Mouse (Mus musculus) forebrain, embryonic 15.5 days (tissue): Measurements from ENCODE around the gene Mgst2. TPM values are rescaled to one million over a fixed set of nuclear protein-coding genes. Genes with fewer than 3 reads are reported as not detected.

Source experiments
- ATAC-seq: fragments of 200-750 bp; cut with Nextera tagmentation; replicated peaks from 2 replicates; pipeline ENCODE4 v1.8.0; 2017; ENCODE audit warnings: mild to moderate bottlenecking, moderate TSS enrichment, moderate library complexity
- H3K27ac ChIP-seq: fragments of 300-500 bp; sonication (generic); replicated peaks from 2 replicates; pipeline ENCODE4 v1.5.1; 2015; ENCODE audit warnings: mild to moderate bottlenecking, inconsistent platforms
- H3K27me3 ChIP-seq: fragments of 300-500 bp; sonication (generic); 2 replicates; pipeline ENCODE4 v1.6.1; 2015; ENCODE audit warnings: inconsistent platforms
- H3K36me3 ChIP-seq: fragments of 300-500 bp; sonication (generic); 2 replicates; pipeline ENCODE4 v1.6.1; 2015; ENCODE audit warnings: mild to moderate bottlenecking, inconsistent platforms
- H3K4me1 ChIP-seq: fragments of 300-500 bp; sonication (generic); 2 replicates; pipeline ENCODE4 v1.6.1; 2015; ENCODE audit warnings: inconsistent platforms
- H3K4me2 ChIP-seq: fragments of 300-500 bp; sonication (generic); replicated peaks from 2 replicates; pipeline ENCODE4 v1.6.1; 2015; ENCODE audit warnings: mild to moderate bottlenecking, inconsistent platforms
- H3K4me3 ChIP-seq: fragments of 300-500 bp; sonication (generic); 2 replicates; pipeline ENCODE4 v1.5.1; 2015; ENCODE audit warnings: mild to moderate bottlenecking, inconsistent platforms
- H3K9ac ChIP-seq: fragments of 300-500 bp; sonication (generic); replicated peaks from 2 replicates; pipeline ENCODE4 v1.6.1; 2015; ENCODE audit warnings: mild to moderate bottlenecking, inconsistent platforms
- H3K9me3 ChIP-seq: fragments of 300-500 bp; sonication (generic); 2 replicates; pipeline ENCODE4 v1.6.1; 2016; ENCODE audit warnings: inconsistent platforms
- WGBS: fragments of 180-500 bp; shearing (Covaris S2); methylation state at CpG from one replicate; pipeline ENCODE4 v1.1.7; 2015; ENCODE audit warnings: mixed read lengths; 5-methylcytosine and 5-hydroxymethylcytosine counted together
- polyA plus RNA-seq: library from polyadenylated mRNA; unstranded; fragments of >200 nt; fragmentation: Nextera tagmentation; extraction: Ambion mirVana; gene quantifications from 2 replicates; pipeline ENCODE4 v1.2.1, GENCODE M21; 2015

Gene Mgst2
- polyA plus RNA-seq, result 0.36 and 0.95 TPM in 2 replicates

DNA sequence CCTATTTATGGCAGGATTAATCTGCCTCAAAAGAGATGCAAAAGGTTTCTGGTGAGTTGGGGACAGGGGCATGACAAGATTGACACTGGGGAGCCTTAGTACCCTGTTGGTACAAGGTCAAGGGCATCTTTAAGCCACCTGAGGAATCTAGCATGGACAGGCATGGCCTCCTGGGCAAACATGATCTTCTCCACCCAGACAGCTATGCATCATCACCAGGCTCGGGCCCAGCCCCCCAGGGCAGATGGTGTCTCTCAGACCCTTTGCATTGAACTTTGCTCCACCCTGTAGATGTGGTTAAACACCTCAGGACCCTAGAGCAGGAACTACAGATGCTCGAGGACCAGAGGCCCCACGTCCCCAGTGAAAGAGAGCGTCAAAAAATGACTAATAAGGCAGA lies at the start of gene Mgst2:
Gene Mgst2, plus strand, starts transcription at position 301 of the 400 bp plus-strand sequence.
- WGBS, result 76% methylated on average over 4 of the region's 4 CpGs
- H3K36me3 ChIP-seq, result no peaks in the 10 kb centered on the region

DNA sequence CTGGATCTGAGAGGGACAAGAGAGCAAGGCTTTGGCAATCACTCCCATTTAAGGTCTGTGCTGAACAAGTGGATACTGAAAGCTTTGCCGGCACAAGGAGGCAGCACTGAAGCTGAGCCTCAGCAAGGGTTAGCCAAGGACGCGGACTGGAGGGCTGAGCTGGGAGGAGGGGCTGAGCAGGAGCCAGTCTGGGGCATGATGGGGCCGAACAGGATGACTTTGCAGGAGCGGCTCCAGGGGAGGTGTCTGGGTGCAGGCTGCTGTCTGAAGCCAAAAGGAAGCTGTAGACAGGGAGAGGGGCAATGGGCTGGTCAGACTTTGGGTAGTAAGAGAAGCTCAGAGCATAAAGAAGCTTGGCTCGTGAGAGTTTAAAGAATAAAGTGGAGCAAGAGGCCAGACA lies 48.2 kb upstream of the Mgst2 start:
- no peak overlapping the region for H3K4me2 ChIP-seq
- WGBS, result 11% methylated on average over 6 of the region's 6 CpGs
- no peak overlapping the region for H3K27ac ChIP-seq
- no peaks in the 10 kb centered on the region for H3K9me3 ChIP-seq
- peaks cover 4% of the 10 kb centered on the region; the same call in 1 of the 2 replicates for H3K4me1 ChIP-seq
- H3K4me3 ChIP-seq, result no peak overlapping the region
- ATAC-seq, result 0 out of 2 replicates have a peak, but pooled peaks have one; percentile 41
- no peak overlapping the region for H3K9ac ChIP-seq
- H3K36me3 ChIP-seq, result no peaks in the 10 kb centered on the region
- no peaks in the 10 kb centered on the region for H3K27me3 ChIP-seq

More for the DNA sequence above, at the start of gene Mgst2:
- no peaks in the 10 kb centered on the region for H3K27me3 ChIP-seq
- no peak within 1 kb of the TSS for H3K27ac ChIP-seq
- no peak for ATAC-seq
- no peaks in the 10 kb centered on the region for H3K9me3 ChIP-seq
- no peaks in the 10 kb centered on the region for H3K4me1 ChIP-seq
- H3K9ac ChIP-seq, result no peak within 1 kb of the TSS
- no peak within 1 kb of the TSS for H3K4me3 ChIP-seq
- H3K4me2 ChIP-seq, result no peak within 1 kb of the TSS

DNA sequence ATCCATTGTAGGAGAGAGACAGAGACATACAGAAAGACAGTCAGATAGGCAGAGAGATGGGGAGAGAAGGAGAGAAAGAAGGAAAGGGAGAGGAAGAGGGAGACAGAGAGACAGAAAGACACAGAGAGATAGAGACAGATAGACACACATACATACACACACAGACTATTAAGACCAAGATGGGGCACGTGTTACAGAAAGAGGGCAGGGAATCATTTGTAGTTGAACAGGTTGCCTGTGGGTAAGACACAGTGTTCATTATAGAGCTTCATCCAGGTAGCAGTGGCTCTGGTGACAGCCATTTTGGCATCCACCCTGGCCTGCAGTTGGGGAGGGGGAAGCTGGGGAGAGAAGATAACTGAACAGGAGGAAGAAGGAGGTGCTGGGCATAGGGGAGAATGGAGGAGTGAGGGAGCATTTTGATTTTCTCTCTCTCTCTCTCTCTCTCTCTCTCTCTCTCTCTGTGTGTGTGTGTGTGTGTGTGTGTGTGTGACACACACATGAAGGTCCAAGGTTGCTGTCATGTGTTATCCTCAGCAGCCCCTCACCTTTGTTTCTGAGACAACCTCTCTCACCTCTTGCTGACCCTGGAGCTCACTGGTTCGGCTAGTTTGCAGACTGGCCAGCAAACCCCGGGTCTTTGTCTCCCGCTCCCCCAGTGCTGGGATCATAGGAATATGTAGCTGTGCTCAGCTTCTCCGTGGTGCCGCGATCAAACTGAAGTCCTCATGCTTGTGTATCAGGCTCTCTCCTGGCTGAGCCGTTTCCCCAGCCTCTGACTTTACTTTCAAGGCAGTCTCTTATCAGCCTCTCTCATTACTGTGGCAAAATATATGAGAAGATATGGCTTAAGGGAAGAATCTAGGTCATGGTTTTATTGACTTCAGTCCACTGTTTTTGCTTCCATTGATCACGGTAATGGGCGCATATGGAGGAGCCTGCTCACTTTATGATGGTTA lies 47.5 kb upstream of the Mgst2 start:
- ATAC-seq, result no peak
- no peak overlapping the region for H3K4me3 ChIP-seq
- peaks cover 4% of the 10 kb centered on the region; the same call in 1 of the 2 replicates for H3K4me1 ChIP-seq
- H3K27ac ChIP-seq, result no peak overlapping the region
- no peaks in the 10 kb centered on the region for H3K27me3 ChIP-seq
- H3K9ac ChIP-seq, result no peak overlapping the region
- H3K4me2 ChIP-seq, result no peak overlapping the region
- no peaks in the 10 kb centered on the region for H3K36me3 ChIP-seq
- no peaks in the 10 kb centered on the region for H3K9me3 ChIP-seq
- 89% methylated on average over 10 of the region's 10 CpGs for WGBS

DNA sequence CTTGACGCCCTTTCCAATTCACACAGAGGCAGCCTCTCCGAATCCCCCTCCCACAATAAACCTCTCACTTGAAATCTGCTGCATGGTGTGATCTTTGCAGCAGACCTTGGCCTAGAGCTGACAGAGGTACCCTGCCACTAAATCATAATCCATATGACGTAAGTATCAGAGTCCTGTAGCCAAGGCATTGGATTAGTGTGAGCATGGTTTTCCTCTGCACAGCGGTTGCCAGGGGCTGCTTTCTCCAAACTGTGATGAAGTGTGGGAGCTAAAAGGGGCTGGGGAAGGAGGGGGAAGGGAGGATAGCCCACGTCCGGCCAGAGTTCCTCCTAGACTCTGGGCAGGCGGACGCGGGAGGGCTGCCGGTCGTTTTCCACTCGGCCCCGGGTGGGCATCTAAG lies 45.9 kb upstream of the Mgst2 start:
- Histone ChIP-seq H3K27ac (no peak overlapping the region), H3K36me3 (no peaks in the 10 kb centered on the region), H3K4me3 (no peak overlapping the region), H3K9me3 (no peaks in the 10 kb centered on the region), H3K9ac (no peak overlapping the region), H3K4me2 (no peak overlapping the region), H3K27me3 (no peaks in the 10 kb centered on the region), H3K4me1 (peaks cover 4% of the 10 kb centered on the region; the same call in 1 of the 2 replicates)
- 91% methylated on average over 13 of the region's 13 CpGs for WGBS
- no peak for ATAC-seq

DNA sequence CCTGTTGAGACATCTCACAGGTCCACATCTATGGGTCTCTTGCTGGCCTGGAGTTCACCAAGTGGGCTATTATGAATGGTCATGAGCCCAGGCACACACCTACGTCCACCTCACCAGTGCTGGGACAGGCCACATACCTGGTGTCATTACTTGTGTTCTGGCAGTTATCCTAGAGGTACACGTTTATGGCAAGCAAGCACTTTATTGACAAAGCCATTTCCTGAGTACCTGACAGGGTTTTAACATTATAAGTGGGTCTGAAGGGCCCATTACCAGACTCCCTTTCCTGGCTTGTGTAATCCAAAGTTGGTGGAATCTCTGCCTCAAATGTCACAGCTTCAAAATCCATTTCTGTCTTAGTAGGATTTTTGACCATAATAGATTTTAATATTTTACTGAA lies 36.2 kb upstream of the Mgst2 start:
- no peak overlapping the region for H3K27ac ChIP-seq
- WGBS, result 91% methylated on average over 2 of the region's 2 CpGs
- ATAC-seq, result no peak
- H3K4me1 ChIP-seq, result no peaks in the 10 kb centered on the region
- no peaks in the 10 kb centered on the region for H3K9me3 ChIP-seq
- no peak overlapping the region for H3K4me2 ChIP-seq
- H3K9ac ChIP-seq, result no peak overlapping the region
- H3K27me3 ChIP-seq, result no peaks in the 10 kb centered on the region
- H3K4me3 ChIP-seq, result no peak overlapping the region
- no peaks in the 10 kb centered on the region for H3K36me3 ChIP-seq

DNA sequence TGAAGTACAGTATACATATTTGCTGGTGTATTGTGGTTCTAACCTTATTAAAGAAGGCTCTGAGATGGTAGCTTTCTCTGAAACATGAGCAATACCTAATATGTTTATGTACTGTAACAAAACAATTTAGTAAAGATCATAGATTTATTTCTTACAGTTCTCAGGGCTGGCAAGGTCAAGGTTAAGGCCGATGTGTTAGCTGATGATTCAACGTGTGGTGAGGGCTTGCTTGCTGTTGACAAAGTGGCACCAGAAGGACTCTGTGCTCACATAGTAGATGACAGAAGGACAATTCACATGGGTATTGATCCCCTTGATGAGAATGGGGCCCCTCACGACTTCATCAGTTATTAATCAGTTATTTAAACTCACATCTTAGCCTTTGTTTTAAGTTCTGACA lies 32.4 kb upstream of the Mgst2 start:
- no peak overlapping the region for H3K4me3 ChIP-seq
- 82% methylated on average over 3 of the region's 3 CpGs for WGBS
- H3K36me3 ChIP-seq, result no peaks in the 10 kb centered on the region

DNA sequence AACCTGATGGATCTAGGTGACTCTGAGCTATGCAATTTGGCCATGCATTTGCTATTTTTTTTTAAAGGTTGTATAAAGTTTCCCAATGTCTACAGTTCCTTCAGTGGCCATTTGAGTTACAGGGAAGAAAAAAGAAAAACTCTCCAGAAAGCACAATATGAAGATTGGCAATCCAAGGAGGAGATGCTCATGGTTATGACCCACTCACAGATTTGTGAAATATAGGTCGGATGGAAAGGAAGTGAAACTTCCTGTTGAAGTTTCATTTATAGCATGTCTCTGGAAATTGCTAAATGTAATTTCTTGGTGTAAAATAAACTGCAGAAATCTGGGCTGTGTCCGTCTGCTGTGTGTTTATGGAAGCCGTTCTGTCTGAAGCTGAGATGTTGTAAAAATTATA lies 31.2 kb upstream of the Mgst2 start:
- Histone ChIP-seq H3K27ac (no peak overlapping the region), H3K4me2 (no peak overlapping the region), H3K4me1 (no peaks in the 10 kb centered on the region), H3K27me3 (no peaks in the 10 kb centered on the region), H3K9ac (no peak overlapping the region), H3K9me3 (no peaks in the 10 kb centered on the region), H3K4me3 (no peak overlapping the region), H3K36me3 (no peaks in the 10 kb centered on the region)
- ATAC-seq, result no peak
- 88% methylated on average over 3 of the region's 3 CpGs for WGBS

More for the DNA sequence above, 32.4 kb upstream of the Mgst2 start:
- H3K9ac ChIP-seq, result no peak overlapping the region
- H3K4me1 ChIP-seq, result no peaks in the 10 kb centered on the region
- H3K27ac ChIP-seq, result no peak overlapping the region
- no peak overlapping the region for H3K4me2 ChIP-seq
- H3K27me3 ChIP-seq, result no peaks in the 10 kb centered on the region
- ATAC-seq, result no peak
- H3K9me3 ChIP-seq, result no peaks in the 10 kb centered on the region

DNA sequence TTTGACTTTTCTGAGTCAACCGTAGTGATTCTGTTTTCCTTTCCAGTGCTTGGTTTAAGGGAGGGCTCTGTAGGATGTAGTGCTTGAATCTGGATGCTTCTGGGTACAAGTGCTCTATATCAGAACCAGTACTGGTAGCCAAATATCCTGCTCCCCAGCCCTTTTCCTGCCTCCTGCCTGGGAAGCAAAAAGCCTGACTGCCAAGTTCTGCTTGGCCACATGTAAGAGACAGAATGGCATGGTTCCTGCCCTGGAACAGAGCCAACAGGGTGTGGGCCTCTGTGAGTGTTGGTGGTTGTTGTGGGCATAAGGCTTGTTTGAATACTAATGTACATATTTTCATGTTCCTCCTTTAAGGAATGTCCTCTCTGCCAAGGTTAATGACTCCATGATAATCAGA lies 29.4 kb upstream of the Mgst2 start:
- Histone ChIP-seq H3K36me3 (no peaks in the 10 kb centered on the region), H3K4me1 (no peaks in the 10 kb centered on the region), H3K9me3 (no peaks in the 10 kb centered on the region), H3K4me3 (no peak overlapping the region), H3K27ac (no peak overlapping the region), H3K9ac (no peak overlapping the region), H3K4me2 (no peak overlapping the region), H3K27me3 (no peaks in the 10 kb centered on the region)
- ATAC-seq, result no peak
- WGBS, result 97% methylated on average over 1 of the region's 1 CpGs

DNA sequence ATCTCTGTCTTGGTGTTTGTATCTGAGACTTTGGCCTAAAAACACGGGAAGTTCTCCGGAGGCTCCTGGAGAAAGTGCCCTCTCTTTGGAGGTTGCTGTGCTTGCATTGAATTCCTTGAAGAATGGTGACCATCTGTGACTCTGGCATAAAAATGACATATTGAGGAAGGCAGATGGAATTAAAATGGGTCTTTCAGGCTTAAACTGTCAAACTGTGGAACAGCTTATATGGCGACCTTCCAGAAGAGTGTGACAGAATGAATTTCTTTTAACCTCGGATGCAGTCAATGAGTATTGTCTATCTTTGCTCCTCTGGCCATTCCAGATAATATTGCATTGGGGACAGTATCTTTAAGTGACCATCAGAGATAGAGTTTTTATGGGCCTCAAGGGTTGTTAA lies 28.2 kb upstream of the Mgst2 start:
- Histone ChIP-seq H3K4me3 (no peak overlapping the region), H3K9me3 (no peaks in the 10 kb centered on the region), H3K36me3 (no peaks in the 10 kb centered on the region), H3K9ac (no peak overlapping the region), H3K4me2 (no peak overlapping the region), H3K27me3 (no peaks in the 10 kb centered on the region), H3K4me1 (no peaks in the 10 kb centered on the region), H3K27ac (no peak overlapping the region)
- 68% methylated on average over 4 of the region's 4 CpGs for WGBS
- ATAC-seq, result no peak

DNA sequence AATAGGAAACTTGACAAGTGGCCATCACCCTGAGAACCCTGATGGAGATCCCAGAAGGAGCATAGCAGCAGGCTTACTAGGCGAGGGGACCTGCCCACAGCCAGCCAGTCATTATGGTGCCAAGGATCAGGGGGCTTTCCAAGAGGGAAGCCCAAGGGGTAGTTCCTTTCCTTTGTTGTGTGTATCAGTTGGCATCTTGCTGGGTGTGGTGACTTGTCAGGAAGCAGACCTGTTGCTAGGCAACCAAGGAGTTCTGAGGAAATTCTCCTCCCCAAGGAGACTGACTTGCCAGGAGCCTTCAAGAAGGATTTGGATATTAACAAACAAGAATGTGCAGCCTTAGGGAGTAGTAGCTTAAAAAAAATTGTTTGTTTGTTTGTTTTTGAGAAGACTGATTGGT lies 25.7 kb upstream of the Mgst2 start:
- no peak overlapping the region for H3K9ac ChIP-seq
- H3K36me3 ChIP-seq, result no peaks in the 10 kb centered on the region
- H3K9me3 ChIP-seq, result no peaks in the 10 kb centered on the region
- no peak for ATAC-seq
- no peaks in the 10 kb centered on the region for H3K4me1 ChIP-seq
- H3K27me3 ChIP-seq, result no peaks in the 10 kb centered on the region
- WGBS, result 47% methylated on average over 1 of the region's 1 CpGs
- H3K4me2 ChIP-seq, result no peak overlapping the region
- H3K4me3 ChIP-seq, result no peak overlapping the region
- H3K27ac ChIP-seq, result no peak overlapping the region

DNA sequence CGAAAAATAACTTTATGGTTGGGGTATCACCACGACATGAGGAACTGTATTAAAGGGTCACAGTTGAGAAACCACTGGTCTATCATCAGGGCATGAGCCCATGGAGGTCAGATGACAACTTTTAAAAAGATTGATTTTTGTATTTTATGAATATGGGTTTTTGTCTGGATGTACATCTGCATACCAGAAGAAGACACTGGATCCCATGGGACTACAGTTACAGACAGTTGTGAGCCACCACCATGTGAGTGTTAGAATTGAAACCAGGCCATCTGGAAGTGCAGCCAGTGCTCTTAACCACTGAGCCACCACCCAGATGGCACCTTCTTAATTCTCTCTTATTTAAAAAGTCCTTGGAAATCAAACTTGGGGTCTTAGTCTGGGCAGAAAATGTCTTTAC lies 24.2 kb upstream of the Mgst2 start:
- Histone ChIP-seq H3K27ac (no peak overlapping the region), H3K4me1 (no peaks in the 10 kb centered on the region), H3K4me3 (no peak overlapping the region), H3K4me2 (no peak overlapping the region), H3K9me3 (no peaks in the 10 kb centered on the region), H3K36me3 (no peaks in the 10 kb centered on the region), H3K27me3 (no peaks in the 10 kb centered on the region), H3K9ac (no peak overlapping the region)
- no peak for ATAC-seq
- WGBS, result 84% methylated on average over 2 of the region's 2 CpGs

DNA sequence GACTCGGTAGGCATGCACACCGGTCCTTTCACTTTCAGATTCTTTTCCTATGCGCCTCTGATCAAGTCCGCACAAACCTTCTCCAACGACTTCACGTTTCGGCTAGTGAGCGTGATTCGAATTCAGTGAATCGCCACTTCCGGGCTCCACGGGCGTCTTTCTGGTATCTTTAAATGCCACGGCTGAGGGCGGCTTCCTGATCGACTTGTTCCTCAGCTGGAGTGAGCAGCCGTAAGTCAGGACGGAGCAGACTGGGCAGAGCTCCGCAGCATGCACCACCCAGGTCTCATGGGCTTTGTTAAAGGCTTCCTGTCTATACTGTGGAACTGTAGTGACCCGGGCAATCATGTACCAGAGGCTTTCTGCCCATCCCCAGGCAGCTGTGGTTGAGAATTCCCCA lies 23.5 kb upstream of the Mgst2 start:
- no peaks in the 10 kb centered on the region for H3K9me3 ChIP-seq
- no peaks in the 10 kb centered on the region for H3K27me3 ChIP-seq
- H3K27ac ChIP-seq, result no peak overlapping the region
- no peak overlapping the region for H3K9ac ChIP-seq
- H3K4me1 ChIP-seq, result no peaks in the 10 kb centered on the region
- ATAC-seq, result no peak
- no peak overlapping the region for H3K4me3 ChIP-seq
- no peaks in the 10 kb centered on the region for H3K36me3 ChIP-seq
- no peak overlapping the region for H3K4me2 ChIP-seq
- 89% methylated on average over 20 of the region's 20 CpGs for WGBS

DNA sequence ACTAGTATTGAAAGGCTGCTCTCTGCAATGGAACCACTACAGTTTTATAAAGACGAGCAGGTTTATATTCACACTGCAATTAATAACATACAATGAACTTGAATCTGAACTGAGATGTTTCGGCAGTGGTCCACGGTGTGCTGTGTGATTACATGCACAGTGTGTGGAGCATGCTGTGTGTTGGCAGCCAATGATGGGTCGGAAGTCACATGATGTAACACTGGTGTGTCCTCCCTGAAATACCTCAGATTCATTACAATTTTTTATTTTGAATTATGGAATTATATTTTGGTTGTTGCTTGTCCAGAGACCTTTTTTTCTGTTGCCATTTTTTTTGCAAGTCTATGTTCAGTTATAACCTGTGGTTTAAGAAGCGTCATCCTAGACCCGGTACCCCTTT lies 22.8 kb upstream of the Mgst2 start:
- 81% methylated on average over 6 of the region's 6 CpGs for WGBS
- no peaks in the 10 kb centered on the region for H3K27me3 ChIP-seq

More for the DNA sequence above, 22.8 kb upstream of the Mgst2 start:
- ATAC-seq, result no peak
- Histone ChIP-seq H3K9ac (no peak overlapping the region), H3K4me1 (no peaks in the 10 kb centered on the region), H3K36me3 (no peaks in the 10 kb centered on the region), H3K9me3 (no peaks in the 10 kb centered on the region), H3K4me2 (no peak overlapping the region), H3K4me3 (no peak overlapping the region), H3K27ac (no peak overlapping the region)
